Mouse (Mus musculus) midbrain, embryonic 15.5 days (tissue): ENCODE data around the gene Fxyd4. TPM values are rescaled to one million over a fixed set of nuclear protein-coding genes. Genes with fewer than 3 reads are reported as not detected.

Experiments
- ATAC-seq: fragments of 200-750 bp; cut with Nextera tagmentation; replicated peaks from 2 replicates; pipeline ENCODE4 v1.8.0; 2017; ENCODE audit warnings: moderate TSS enrichment
- H3K27ac ChIP-seq: fragments of 300-500 bp; sonication (generic); 2 replicates; pipeline ENCODE4 v1.5.1; 2015; ENCODE audit warnings: mild to moderate bottlenecking, inconsistent platforms
- H3K27me3 ChIP-seq: fragments of 300-500 bp; sonication (generic); replicated peaks from 2 replicates; pipeline ENCODE4 v1.6.1; 2015; ENCODE audit warnings: inconsistent platforms
- H3K36me3 ChIP-seq: fragments of 300-500 bp; sonication (generic); replicated peaks from 2 replicates; pipeline ENCODE4 v1.6.1; 2015; ENCODE audit warnings: inconsistent platforms
- H3K4me1 ChIP-seq: fragments of 300-500 bp; sonication (generic); 2 replicates; pipeline ENCODE4 v1.6.1; 2015; ENCODE audit warnings: inconsistent platforms
- H3K4me2 ChIP-seq: fragments of 300-500 bp; sonication (generic); 2 replicates; pipeline ENCODE4 v1.6.1; 2015; ENCODE audit warnings: inconsistent platforms, mild to moderate bottlenecking, moderate library complexity
- H3K4me3 ChIP-seq: fragments of 300-500 bp; sonication (generic); 2 replicates; pipeline ENCODE4 v1.5.1; 2015; ENCODE audit warnings: mild to moderate bottlenecking, inconsistent platforms
- H3K9ac ChIP-seq: fragments of 300-500 bp; sonication (generic); 2 replicates; pipeline ENCODE4 v1.6.1; 2015; ENCODE audit warnings: mild to moderate bottlenecking, inconsistent platforms
- H3K9me3 ChIP-seq: fragments of 300-500 bp; sonication (generic); 2 replicates; pipeline ENCODE4 v1.6.1; 2016; ENCODE audit warnings: inconsistent platforms
- WGBS: fragments of 180-500 bp; shearing (Covaris S2); methylation state at CpG from one replicate; pipeline ENCODE4 v1.1.7; 2015; ENCODE audit warnings: mixed read lengths; 5-methylcytosine and 5-hydroxymethylcytosine counted together
- polyA plus RNA-seq: library from polyadenylated mRNA; unstranded; fragments of >200 nt; fragmentation: Nextera tagmentation; extraction: Ambion mirVana; gene quantifications from 2 replicates; pipeline ENCODE4 v1.2.1, GENCODE M21; 2015

Fxyd4 gene
- polyA plus RNA-seq, 1 experiment from 2014 or later, result 4.7 TPM

GRCm38 (mm10) chr6:117932325-117933051, 5.0 kb downstream of the Fxyd4 start:
- Histone ChIP-seq H3K27ac (no peak overlapping the region), H3K27me3 (no peaks in the 10 kb centered on the region), H3K9ac (no peak overlapping the region), H3K36me3 (no peaks in the 10 kb centered on the region), H3K4me2 (no peak overlapping the region), H3K9me3 (no peaks in the 10 kb centered on the region), H3K4me1 (no peaks in the 10 kb centered on the region), H3K4me3 (no peak overlapping the region)
- WGBS, result 63% methylated on average over 11 of the region's 11 CpGs
- ATAC-seq, result no peak

GRCm38 (mm10) chr6:117929945-117930655, 7.4 kb downstream of the Fxyd4 start:
- Histone ChIP-seq H3K27me3 (no peaks in the 10 kb centered on the region), H3K4me2 (no peak overlapping the region), H3K36me3 (peaks cover 4% of the 10 kb centered on the region; the same call in 1 of the 2 replicates), H3K9ac (no peak overlapping the region), H3K9me3 (no peaks in the 10 kb centered on the region), H3K4me3 (no peak overlapping the region), H3K27ac (no peak overlapping the region), H3K4me1 (no peaks in the 10 kb centered on the region)
- WGBS, result 93% methylated on average over 3 of the region's 3 CpGs
- no peak for ATAC-seq

- H3K36me3 ChIP-seq, result peaks cover 4% of the 10 kb centered on the region; the same call in 1 of the 2 replicates
- no peaks in the 10 kb centered on the region for H3K4me1 ChIP-seq
- whole genome bisulfite sequencing, result 94% methylated on average over 5 of the region's 5 CpGs
- no peak overlapping the region for H3K4me2 ChIP-seq
- H3K4me3 ChIP-seq, result no peak overlapping the region
- H3K9me3 ChIP-seq, result no peaks in the 10 kb centered on the region
- H3K27ac ChIP-seq, result no peak overlapping the region
- no peak for ATAC-seq
- H3K27me3 ChIP-seq, result no peaks in the 10 kb centered on the region
- H3K9ac ChIP-seq, result no peak overlapping the region
These were observed 8.7 kb downstream of the Fxyd4 start for GRCm38 (mm10) chr6:117928746-117929145.

GRCm38 (mm10) chr6:117927955-117928354, 9.5 kb downstream of the Fxyd4 start:
- H3K4me2 ChIP-seq, result no peak overlapping the region
- H3K9ac ChIP-seq, result no peak overlapping the region
- 85% methylated on average over 7 of the region's 7 CpGs for WGBS
- H3K9me3 ChIP-seq, result no peaks in the 10 kb centered on the region
- ATAC-seq, result no peak
- peaks cover 4% of the 10 kb centered on the region; the same call in 1 of the 2 replicates for H3K36me3 ChIP-seq
- H3K4me1 ChIP-seq, result no peaks in the 10 kb centered on the region
- H3K27ac ChIP-seq, result no peak overlapping the region
- no peaks in the 10 kb centered on the region for H3K27me3 ChIP-seq
- no peak overlapping the region for H3K4me3 ChIP-seq

- H3K27ac ChIP-seq, result no peak overlapping the region
- H3K4me1 ChIP-seq, result no peaks in the 10 kb centered on the region
- H3K36me3 ChIP-seq, result peaks cover 4% of the 10 kb centered on the region; the same call in 1 of the 2 replicates
- H3K4me2 ChIP-seq, result no peak overlapping the region
- no peaks in the 10 kb centered on the region for H3K9me3 ChIP-seq
- H3K27me3 ChIP-seq, result no peaks in the 10 kb centered on the region
- no peak overlapping the region for H3K9ac ChIP-seq
- H3K4me3 ChIP-seq, result no peak overlapping the region
- no peak for ATAC-seq
- 72% methylated on average over 4 of the region's 4 CpGs for WGBS
These were observed 10.5 kb downstream of the Fxyd4 start for GRCm38 (mm10) chr6:117926871-117927491.

GRCm38 (mm10) chr6:117922041-117922440, 15.5 kb downstream of the Fxyd4 start:
- H3K27me3 ChIP-seq, result no peaks in the 10 kb centered on the region
- no peaks in the 10 kb centered on the region for H3K9me3 ChIP-seq
- no peak overlapping the region for H3K4me3 ChIP-seq
- H3K9ac ChIP-seq, result no peak overlapping the region
- no peak for ATAC-seq
- WGBS, result 95% methylated on average over 3 of the region's 3 CpGs
- peaks cover 15% of the 10 kb centered on the region for H3K4me1 ChIP-seq
- no peak overlapping the region for H3K27ac ChIP-seq
- H3K36me3 ChIP-seq, result peaks cover 4% of the 10 kb centered on the region; the same call in 1 of the 2 replicates
- no peak overlapping the region for H3K4me2 ChIP-seq

- WGBS, result 67% methylated on average over 3 of the region's 3 CpGs
- H3K36me3 ChIP-seq, result no peaks in the 10 kb centered on the region
- H3K4me1 ChIP-seq, result peaks cover 26% of the 10 kb centered on the region
- H3K27me3 ChIP-seq, result no peaks in the 10 kb centered on the region
- no peak for ATAC-seq
- H3K27ac ChIP-seq, result no peak overlapping the region
- no peak overlapping the region for H3K9ac ChIP-seq
- H3K4me3 ChIP-seq, result no peak overlapping the region
- no peaks in the 10 kb centered on the region for H3K9me3 ChIP-seq
- H3K4me2 ChIP-seq, result no peak overlapping the region
These were observed 16.5 kb downstream of the Fxyd4 start for GRCm38 (mm10) chr6:117920659-117921640.

GRCm38 (mm10) chr6:117918043-117918442, 19.4 kb downstream of the Fxyd4 start:
- Histone ChIP-seq H3K36me3 (no peaks in the 10 kb centered on the region), H3K9ac (peak overlapping the region; percentile 44), H3K4me2 (peak overlapping the region; percentile 89), H3K27ac (peak overlapping the region; percentile 68; the same call in 1 of the 2 replicates), H3K27me3 (no peaks in the 10 kb centered on the region), H3K9me3 (no peaks in the 10 kb centered on the region), H3K4me3 (peak overlapping the region; percentile 52), H3K4me1 (peaks cover 27% of the 10 kb centered on the region)
- 29% methylated on average over 5 of the region's 5 CpGs for WGBS
- ATAC-seq, result no peak

GRCm38 (mm10) chr6:117917576-117917975, 19.9 kb downstream of the Fxyd4 start:
- H3K9me3 ChIP-seq, result no peaks in the 10 kb centered on the region
- H3K27ac ChIP-seq, result peak overlapping the region; percentile 68
- peak overlapping the region; percentile 44 for H3K9ac ChIP-seq
- H3K36me3 ChIP-seq, result no peaks in the 10 kb centered on the region
- H3K27me3 ChIP-seq, result no peaks in the 10 kb centered on the region
- peak overlapping the region; percentile 89 for H3K4me2 ChIP-seq
- WGBS, result under 1% methylated on average over 21 of the region's 21 CpGs
- ATAC-seq, result peak; percentile 61; the same call in 1 of the 2 replicates
- H3K4me3 ChIP-seq, result peak overlapping the region; percentile 52
- peaks cover 27% of the 10 kb centered on the region for H3K4me1 ChIP-seq

GRCm38 (mm10) chr6:117916737-117917426, 20.6 kb downstream of the Fxyd4 start:
- peak overlapping the region; percentile 89 for H3K4me2 ChIP-seq
- peak; percentile 90 for ATAC-seq

GRCm38 (mm10) chr6:117916205-117916736, 21.2 kb downstream of the Fxyd4 start:
- Histone ChIP-seq H3K4me2 (peak overlapping the region; percentile 89), H3K9ac (peak overlapping the region; percentile 44), H3K27me3 (no peaks in the 10 kb centered on the region), H3K36me3 (no peaks in the 10 kb centered on the region), H3K4me3 (peak overlapping the region; percentile 52), H3K9me3 (no peaks in the 10 kb centered on the region), H3K4me1 (peaks cover 27% of the 10 kb centered on the region), H3K27ac (peak overlapping the region; percentile 68; the same call in 1 of the 2 replicates)
- ATAC-seq, result no peak
- 3% methylated on average over 12 of the region's 12 CpGs for WGBS

More at GRCm38 (mm10) chr6:117916737-117917426, 20.6 kb downstream of the Fxyd4 start:
- H3K4me1 ChIP-seq, result peaks cover 27% of the 10 kb centered on the region
- no peaks in the 10 kb centered on the region for H3K9me3 ChIP-seq
- WGBS, result under 1% methylated on average over 60 of the region's 62 CpGs
- peak overlapping the region; percentile 52 for H3K4me3 ChIP-seq
- peak overlapping the region; percentile 44 for H3K9ac ChIP-seq
- H3K27ac ChIP-seq, result peak overlapping the region; percentile 68
- no peaks in the 10 kb centered on the region for H3K36me3 ChIP-seq
- H3K27me3 ChIP-seq, result no peaks in the 10 kb centered on the region
